Mouse (Mus musculus): ENCODE measurements around the gene Gtse1. TPM values are rescaled to one million over a fixed set of nuclear protein-coding genes. Genes with fewer than 3 reads are reported as not detected.
"Not testable (repeated sequence)": the region's sequence is repeated elsewhere in the genome, so short reads cannot be mapped to it uniquely, and the experiment has no call there.

Gtse1 gene
- polyA plus RNA-seq, 1 experiment from 2014 or later, result 62.7 TPM

DNA sequence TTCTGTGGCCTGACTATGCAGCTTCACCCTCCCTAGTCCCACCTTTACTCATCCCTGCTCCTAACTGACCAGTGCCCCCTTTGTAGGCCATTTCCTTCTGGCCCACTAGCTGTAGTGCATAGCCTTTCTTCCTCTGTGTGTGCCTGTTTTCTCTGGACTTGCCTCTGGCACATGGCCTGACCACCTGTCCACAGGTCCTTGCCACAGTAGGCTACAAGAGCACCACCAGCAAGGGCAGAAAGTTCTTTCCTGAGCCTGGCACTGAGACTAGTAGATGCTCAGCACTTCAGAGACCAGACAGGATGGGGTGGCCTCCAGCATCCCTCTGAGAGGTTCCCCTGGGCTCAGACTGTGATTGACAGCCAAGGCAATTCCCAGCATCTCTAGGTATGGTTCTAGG is 14.5 kb upstream of the Gtse1 start:
- H3K27ac ChIP-seq (ENCODE audit: low read depth, low read length), result no peak overlapping the region
- no peaks in the 10 kb centered on the region for H3K9me3 ChIP-seq (ENCODE audit: control insufficient read depth, low read length)
- no peaks in the 10 kb centered on the region for H3K27me3 ChIP-seq (ENCODE audit: control insufficient read depth, insufficient read depth, low read length)
- H3K4me3 ChIP-seq (ENCODE audit: low read depth, low read length), result no peak overlapping the region
- ATAC-seq (replicated peaks; ENCODE audit: low FRiP score) (no peak), DNase-seq (ENCODE audit: low spot score) (no peak)
- no peaks in the 10 kb centered on the region for H3K4me1 ChIP-seq (replicated peaks; ENCODE audit: control insufficient read depth, insufficient read depth, low read length)
- no peak overlapping the region for H3K4me2 ChIP-seq (ENCODE audit: low read depth, low read length, severe bottlenecking)
- no peak overlapping the region for H3K9ac ChIP-seq (ENCODE audit: low read length)
- no peaks in the 10 kb centered on the region for H3K36me3 ChIP-seq (ENCODE audit: control insufficient read depth, insufficient read depth, low read length)

DNA sequence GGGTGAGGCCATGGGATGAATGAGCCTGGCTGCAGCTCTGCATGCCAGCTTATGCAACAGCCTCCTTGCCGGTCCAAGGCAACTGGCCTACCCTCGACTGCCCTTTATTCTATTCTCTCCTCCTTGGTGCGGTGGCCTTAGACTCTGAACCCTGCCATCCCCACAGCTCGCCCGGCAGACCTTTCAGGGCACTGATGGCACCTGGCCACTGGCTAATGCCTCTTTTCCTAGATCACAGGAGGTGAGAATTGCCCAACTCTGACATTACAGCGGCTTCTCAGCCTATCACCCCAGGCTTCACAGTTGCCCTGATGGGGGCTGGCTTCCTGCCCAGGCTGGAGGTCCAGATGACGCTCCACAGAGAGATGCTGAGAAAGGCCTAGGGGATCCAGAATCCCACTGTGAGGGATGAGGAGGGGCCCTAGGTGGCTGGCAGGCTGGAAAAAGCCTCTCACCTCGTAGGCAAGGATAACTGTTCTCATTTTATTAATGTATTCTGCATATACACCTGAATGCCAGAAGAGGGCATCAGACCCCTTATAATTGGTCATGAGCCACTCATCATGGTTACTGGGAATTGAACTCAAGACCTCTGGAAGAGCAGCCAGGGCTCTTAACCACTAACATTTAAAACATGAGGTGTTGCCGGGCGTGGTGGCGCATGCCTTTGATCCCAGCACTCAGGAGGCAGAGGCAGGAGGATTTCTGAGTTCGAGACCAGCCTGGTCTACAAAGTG is 7.7 kb upstream of the Gtse1 start:
- no peak for ATAC-seq (replicated peaks; ENCODE audit: low FRiP score)
- H3K9me3 ChIP-seq (ENCODE audit: control insufficient read depth, low read length), result no peaks in the 10 kb centered on the region

DNA sequence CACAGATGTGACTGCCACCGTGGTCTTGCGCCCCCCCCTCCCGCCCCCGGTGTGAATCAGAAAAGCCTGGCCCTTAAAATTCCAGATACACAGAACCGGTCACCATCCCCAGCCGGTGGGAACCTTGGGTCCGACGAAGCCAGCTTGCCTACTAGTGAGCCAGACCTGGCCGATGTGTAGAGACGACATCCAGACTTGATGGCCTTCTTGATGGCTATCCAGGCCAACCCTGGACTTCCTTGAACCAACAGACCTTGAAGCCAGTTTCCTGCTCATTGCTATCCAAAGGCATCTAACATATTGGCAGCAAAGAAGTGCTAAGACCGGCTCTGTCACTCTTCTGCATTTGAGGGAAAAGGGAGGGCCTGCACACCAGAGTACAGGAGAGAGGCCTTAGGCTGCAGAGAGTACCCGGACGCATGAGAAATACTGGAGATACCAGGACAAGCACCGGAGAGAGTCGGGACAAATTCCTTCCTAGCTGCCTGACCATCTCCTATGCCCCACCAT is 510 bp upstream of the Gtse1 start:
- H3K27ac ChIP-seq (ENCODE audit: low read depth, low read length), result no peak overlapping the region
- no peaks in the 10 kb centered on the region for H3K27me3 ChIP-seq (ENCODE audit: control insufficient read depth, insufficient read depth, low read length)
- peak overlapping the region; percentile 83 for H3K4me2 ChIP-seq (ENCODE audit: low read depth, low read length, severe bottlenecking)
- peak overlapping the region; percentile 86 for H3K9ac ChIP-seq (ENCODE audit: low read length)
- H3K4me3 ChIP-seq (ENCODE audit: low read depth, low read length), result peak overlapping the region; percentile 85
- peaks cover 6% of the 10 kb centered on the region; the same call in 1 of the 2 replicates for H3K36me3 ChIP-seq (ENCODE audit: control insufficient read depth, insufficient read depth, low read length)
- WGBS, result 11% methylated on average over 15 of the region's 15 CpGs
- H3K9me3 ChIP-seq (ENCODE audit: control insufficient read depth, low read length), result no peaks in the 10 kb centered on the region
- H3K4me1 ChIP-seq (replicated peaks; ENCODE audit: control insufficient read depth, insufficient read depth, low read length), result peaks cover 8% of the 10 kb centered on the region
- DNase-seq (ENCODE audit: low spot score) (no peak), ATAC-seq (replicated peaks; ENCODE audit: low FRiP score) (peak; percentile 45)

More for the DNA sequence above, 7.7 kb upstream of the Gtse1 start:
- DNase-seq (ENCODE audit: low spot score), result no peak
- WGBS, result 84% methylated on average over 12 of the region's 12 CpGs
- Histone ChIP-seq H3K4me2 (ENCODE audit: low read depth, low read length, severe bottlenecking) (no peak overlapping the region), H3K27ac (ENCODE audit: low read depth, low read length) (no peak overlapping the region), H3K4me3 (ENCODE audit: low read depth, low read length) (no peak overlapping the region), H3K36me3 (ENCODE audit: control insufficient read depth, insufficient read depth, low read length) (no peaks in the 10 kb centered on the region), H3K9ac (ENCODE audit: low read length) (no peak overlapping the region), H3K27me3 (ENCODE audit: control insufficient read depth, insufficient read depth, low read length) (no peaks in the 10 kb centered on the region), H3K4me1 (replicated peaks; ENCODE audit: control insufficient read depth, insufficient read depth, low read length) (no peaks in the 10 kb centered on the region)

DNA sequence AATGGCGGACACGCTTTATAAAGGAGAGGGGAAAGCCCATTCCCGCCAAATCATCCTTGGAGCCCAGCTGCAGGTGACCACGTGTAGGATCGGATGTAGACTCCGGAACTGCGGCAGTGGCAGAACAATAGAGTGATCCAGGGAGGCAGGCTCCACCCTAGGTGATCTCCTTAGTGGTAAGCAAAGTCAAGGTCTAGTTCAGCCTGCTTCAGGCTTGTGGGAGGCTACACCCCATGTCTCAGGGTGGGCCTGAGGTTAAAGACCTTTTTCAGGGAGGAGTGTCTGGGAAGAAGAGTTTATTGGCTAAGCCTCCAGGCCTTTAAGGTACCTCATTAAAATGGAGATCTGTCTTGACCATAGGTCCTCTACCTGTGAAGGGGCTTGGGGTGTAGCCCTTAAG is 6.4 kb downstream of the Gtse1 start:
- H3K9ac ChIP-seq (ENCODE audit: low read length); ATAC-seq (replicated peaks; ENCODE audit: low FRiP score); H3K27ac ChIP-seq (ENCODE audit: low read depth, low read length); H3K27me3 ChIP-seq (ENCODE audit: control insufficient read depth, insufficient read depth, low read length); H3K4me1 ChIP-seq (replicated peaks; ENCODE audit: control insufficient read depth, insufficient read depth, low read length); DNase-seq (ENCODE audit: low spot score); H3K4me2 ChIP-seq (ENCODE audit: low read depth, low read length, severe bottlenecking); H3K4me3 ChIP-seq (ENCODE audit: low read depth, low read length); H3K9me3 ChIP-seq (ENCODE audit: control insufficient read depth, low read length): not testable (repeated sequence)
- WGBS, result 93% methylated on average over 7 of the region's 7 CpGs
- H3K36me3 ChIP-seq (ENCODE audit: control insufficient read depth, insufficient read depth, low read length), result peaks cover 11% of the 10 kb centered on the region; the same call in 1 of the 2 replicates

DNA sequence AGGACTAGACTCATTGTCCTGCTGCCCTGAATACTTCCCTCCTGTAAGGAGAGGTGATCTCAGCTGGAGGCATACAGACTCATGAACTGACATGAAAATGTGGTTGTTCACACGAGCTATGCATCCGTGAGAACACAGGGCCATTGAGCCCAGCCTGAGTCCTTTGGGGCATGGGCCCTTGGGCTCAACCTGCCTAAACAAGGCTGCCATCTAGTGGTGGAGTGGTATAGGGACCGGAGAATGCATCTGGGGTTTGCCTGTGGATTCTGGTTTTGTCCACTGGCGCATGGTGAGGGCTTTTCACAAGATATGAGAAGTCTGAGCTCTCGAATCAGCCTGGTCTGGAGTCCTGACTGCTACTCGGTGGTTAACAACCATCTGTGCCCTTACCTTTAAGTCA is 8.2 kb downstream of the Gtse1 start:
- no peak overlapping the region for H3K9ac ChIP-seq (ENCODE audit: low read length)
- H3K27ac ChIP-seq (ENCODE audit: low read depth, low read length), result no peak overlapping the region
- H3K4me2 ChIP-seq (ENCODE audit: low read depth, low read length, severe bottlenecking), result no peak overlapping the region
- no peaks in the 10 kb centered on the region for H3K9me3 ChIP-seq (ENCODE audit: control insufficient read depth, low read length)
- H3K36me3 ChIP-seq (ENCODE audit: control insufficient read depth, insufficient read depth, low read length), result peaks cover 12% of the 10 kb centered on the region; the same call in 1 of the 2 replicates
- 56% methylated on average over 6 of the region's 6 CpGs for WGBS
- H3K27me3 ChIP-seq (ENCODE audit: control insufficient read depth, insufficient read depth, low read length), result no peaks in the 10 kb centered on the region
- ATAC-seq (replicated peaks; ENCODE audit: low FRiP score) (no peak), DNase-seq (ENCODE audit: low spot score) (peak; percentile 79)
- H3K4me3 ChIP-seq (ENCODE audit: low read depth, low read length), result no peak overlapping the region
- H3K4me1 ChIP-seq (replicated peaks; ENCODE audit: control insufficient read depth, insufficient read depth, low read length), result no peaks in the 10 kb centered on the region

DNA sequence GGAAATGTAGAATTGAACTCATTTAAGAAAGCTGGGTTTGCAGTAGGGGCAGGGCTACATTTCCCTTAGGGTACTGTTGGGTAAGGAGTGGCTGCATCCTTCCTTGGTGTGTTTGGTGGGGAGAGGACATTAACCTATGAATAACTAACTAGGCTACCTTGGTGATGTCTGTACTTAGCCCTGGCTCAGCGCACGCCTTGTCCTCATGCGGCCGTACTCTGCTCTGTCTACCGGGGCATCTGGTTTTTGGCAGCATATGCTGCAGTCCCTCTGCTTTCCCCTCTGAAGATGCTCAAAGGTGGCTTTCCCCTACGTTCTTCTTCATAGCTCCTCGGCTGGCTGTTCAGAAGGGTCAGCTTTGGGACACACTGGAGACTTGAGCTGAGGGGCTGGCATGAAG is 17.8 kb downstream of the Gtse1 start:
- H3K27me3 ChIP-seq (ENCODE audit: control insufficient read depth, insufficient read depth, low read length), result no peaks in the 10 kb centered on the region
- WGBS, result 89% methylated on average over 7 of the region's 7 CpGs
- H3K27ac ChIP-seq (ENCODE audit: low read depth, low read length), result no peak overlapping the region
- no peaks in the 10 kb centered on the region for H3K9me3 ChIP-seq (ENCODE audit: control insufficient read depth, low read length)
- H3K4me2 ChIP-seq (ENCODE audit: low read depth, low read length, severe bottlenecking), result no peak overlapping the region
- peaks cover 13% of the 10 kb centered on the region; the same call in 1 of the 2 replicates for H3K36me3 ChIP-seq (ENCODE audit: control insufficient read depth, insufficient read depth, low read length)
- peaks cover 4% of the 10 kb centered on the region; the same call in 1 of the 2 replicates for H3K4me1 ChIP-seq (replicated peaks; ENCODE audit: control insufficient read depth, insufficient read depth, low read length)
- H3K9ac ChIP-seq (ENCODE audit: low read length), result no peak overlapping the region
- ATAC-seq (replicated peaks; ENCODE audit: low FRiP score), result no peak
- H3K4me3 ChIP-seq (ENCODE audit: low read depth, low read length), result no peak overlapping the region
- DNase-seq (ENCODE audit: low spot score), result no peak

DNA sequence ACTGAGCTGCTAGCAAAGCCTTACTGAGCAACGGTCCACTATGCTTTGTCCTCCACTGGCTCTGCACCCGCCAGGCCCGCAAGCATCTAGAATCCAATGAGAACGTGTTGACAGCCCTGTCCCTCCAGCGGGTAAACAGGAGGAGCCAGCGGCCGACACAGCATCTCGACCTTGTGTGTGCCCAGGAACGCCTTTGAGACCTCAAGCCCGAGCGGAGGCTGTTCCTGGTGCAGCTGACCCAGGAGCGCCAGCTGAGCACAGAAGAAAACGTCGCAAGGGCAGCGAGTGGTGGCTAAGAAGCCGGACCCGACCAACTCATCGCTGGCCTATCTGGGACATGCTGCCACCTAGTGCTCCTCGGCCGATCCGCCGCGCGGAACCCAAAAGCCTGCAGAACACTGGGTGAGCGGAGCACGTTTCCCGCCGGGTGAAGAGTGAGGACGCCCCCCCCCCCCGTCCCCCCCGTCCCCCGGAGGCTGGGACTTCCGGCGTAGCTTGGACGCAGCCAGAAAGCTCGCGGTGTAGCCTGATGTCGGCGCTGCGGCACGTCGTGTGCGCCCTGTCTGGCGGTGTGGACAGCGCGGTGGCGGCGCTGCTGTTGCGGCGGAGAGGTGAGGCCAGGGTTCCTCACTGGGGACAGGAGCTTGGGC is 19.4 kb downstream of the Gtse1 start, which contains the start of gene Trmu:
Gene Trmu (plus strand): TSS at position 465 of the 650 bp plus-strand sequence.
- peaks cover 9% of the 10 kb centered on the region; the same call in 1 of the 2 replicates for H3K36me3 ChIP-seq (ENCODE audit: control insufficient read depth, insufficient read depth, low read length)
- peak; percentile 93 for ATAC-seq (replicated peaks; ENCODE audit: low FRiP score)

DNA sequence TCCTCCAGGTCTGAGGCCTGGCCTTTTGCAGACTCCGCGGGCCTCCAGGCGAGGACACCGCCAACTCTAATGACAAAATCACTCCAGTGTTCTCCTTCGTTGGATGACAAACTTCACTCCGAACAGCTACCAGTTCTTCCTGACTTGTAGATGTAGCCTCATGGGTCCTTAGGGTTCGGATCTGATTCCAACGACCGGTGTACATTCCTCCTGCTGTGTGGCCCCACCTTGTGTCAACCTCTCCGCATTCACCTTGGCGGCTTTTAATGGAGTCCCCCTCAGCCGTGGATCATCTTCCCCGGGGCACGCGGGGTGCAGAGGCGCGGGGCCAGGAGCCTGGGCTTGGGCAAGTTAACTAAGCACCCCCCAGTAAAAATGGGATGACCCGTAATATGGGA is 20.0 kb downstream of the Gtse1 start:
- WGBS, result 1% methylated on average over 18 of the region's 18 CpGs
- DNase-seq (ENCODE audit: low spot score) (no peak), ATAC-seq (replicated peaks; ENCODE audit: low FRiP score) (peak; percentile 21)
- peak overlapping the region; percentile 96 for H3K4me2 ChIP-seq (ENCODE audit: low read depth, low read length, severe bottlenecking)
- no peaks in the 10 kb centered on the region for H3K27me3 ChIP-seq (ENCODE audit: control insufficient read depth, insufficient read depth, low read length)
- H3K9me3 ChIP-seq (ENCODE audit: control insufficient read depth, low read length), result no peaks in the 10 kb centered on the region
- peaks cover 9% of the 10 kb centered on the region; the same call in 1 of the 2 replicates for H3K36me3 ChIP-seq (ENCODE audit: control insufficient read depth, insufficient read depth, low read length)
- H3K27ac ChIP-seq (ENCODE audit: low read depth, low read length), result no peak overlapping the region; the same call in 1 of the 2 replicates
- peaks cover 4% of the 10 kb centered on the region; the same call in 1 of the 2 replicates for H3K4me1 ChIP-seq (replicated peaks; ENCODE audit: control insufficient read depth, insufficient read depth, low read length)
- peak overlapping the region; percentile 89 for H3K9ac ChIP-seq (ENCODE audit: low read length)
- peak overlapping the region; percentile 71 for H3K4me3 ChIP-seq (ENCODE audit: low read depth, low read length)

More for the DNA sequence above, 19.4 kb downstream of the Gtse1 start, which contains the start of gene Trmu:
- peak within 1 kb of the TSS; percentile 71 for H3K4me3 ChIP-seq (ENCODE audit: low read depth, low read length)
- peak within 1 kb of the TSS; percentile 96 for H3K4me2 ChIP-seq (ENCODE audit: low read depth, low read length, severe bottlenecking)
- H3K9ac ChIP-seq (ENCODE audit: low read length), result peak within 1 kb of the TSS; percentile 89
- peaks cover 4% of the 10 kb centered on the region; the same call in 1 of the 2 replicates for H3K4me1 ChIP-seq (replicated peaks; ENCODE audit: control insufficient read depth, insufficient read depth, low read length)
- no peaks in the 10 kb centered on the region for H3K27me3 ChIP-seq (ENCODE audit: control insufficient read depth, insufficient read depth, low read length)
- peak within 1 kb of the TSS; percentile 59; the same call in 1 of the 2 replicates for H3K27ac ChIP-seq (ENCODE audit: low read depth, low read length)
- H3K9me3 ChIP-seq (ENCODE audit: control insufficient read depth, low read length), result no peaks in the 10 kb centered on the region
- peak; percentile 98 for DNase-seq (ENCODE audit: low spot score)
- WGBS, result 1% methylated on average over 42 of the region's 50 CpGs

All from forebrain, embryonic 11.5 days (tissue).